Mouse (Mus musculus) hematopoietic multipotent progenitor cell, adult 10-12 weeks (in vitro differentiated cells): ENCODE measurements around the gene Capza2. TPM values are rescaled to one million over a fixed set of nuclear protein-coding genes. Genes with fewer than 3 reads are reported as not detected.

Source experiments
- polyA plus RNA-seq: library from polyadenylated mRNA; stranded (reverse); fragments of >175 nt; gene quantifications from 2 replicates; pipeline ENCODE4 v1.2.3, GENCODE M21; 2012; ENCODE audit warnings: low replicate concordance

Gene Capza2
- polyA plus RNA-seq: 2.4 and 22.8 TPM in 2 replicates

DNA sequence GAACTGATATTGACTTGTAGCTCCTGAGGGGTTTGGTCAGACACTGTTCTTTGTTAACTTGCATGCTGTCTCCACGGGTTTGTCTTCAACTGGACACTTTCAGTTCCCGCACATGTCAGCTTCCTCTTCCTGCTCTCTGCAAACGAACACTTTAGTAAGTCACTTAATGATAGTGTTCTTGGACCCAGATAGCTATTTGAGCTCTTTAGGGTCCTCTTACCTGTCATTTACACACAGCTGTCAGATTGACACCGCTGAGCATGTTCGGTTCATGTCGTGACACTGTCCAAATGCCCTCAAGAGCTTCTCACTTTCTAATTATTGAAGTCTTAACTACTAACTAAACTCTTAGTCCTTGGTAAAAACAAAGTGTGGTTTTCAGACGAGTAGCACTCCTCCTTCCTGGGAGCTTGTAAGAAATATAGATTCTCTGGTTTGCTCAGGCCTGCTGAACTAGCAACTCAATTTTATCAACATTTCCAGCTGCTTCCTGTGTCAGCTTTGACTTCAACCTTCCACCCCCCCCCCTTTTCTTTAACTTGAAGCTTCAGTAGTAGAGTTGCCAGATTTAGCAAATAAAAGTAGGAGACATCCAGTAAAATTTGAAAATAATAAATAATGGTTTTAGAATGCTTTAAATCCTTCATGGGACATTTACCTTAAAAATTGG, at the start of gene Capza2:
Gene Capza2 (plus strand): TSS at position 620 of the 670 bp plus-strand sequence.

DNA sequence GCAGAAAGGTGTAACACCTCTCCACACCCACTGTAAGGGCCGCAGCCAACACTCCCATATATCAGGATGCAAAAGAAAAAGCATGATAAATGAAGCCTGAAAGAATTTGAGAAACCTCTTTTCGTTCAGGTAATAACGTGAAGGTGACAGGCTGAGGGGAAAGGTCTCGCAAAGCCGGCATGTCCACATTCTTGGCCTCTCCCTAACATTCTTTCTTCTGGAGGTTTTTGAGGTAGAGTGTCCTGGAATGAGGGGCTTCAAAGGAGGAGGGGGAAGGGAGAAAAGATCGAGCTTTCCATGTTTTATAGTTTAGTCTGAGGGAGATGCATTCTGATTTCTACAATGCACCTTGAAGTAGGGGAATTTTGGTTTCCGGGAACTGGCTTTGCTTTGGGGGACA, 56.6 kb downstream of the Capza2 start, which contains the start of gene St7:
Gene St7 (plus strand): TSS at position 287 of the 400 bp plus-strand sequence.

Other genes starting within 250 kb of the Capza2 start
- gene Met, start 172.4 kb upstream of the Capza2 start, polyA plus RNA-seq: 0.25 and 0.30 TPM in 2 replicates
- gene St7, start 56.7 kb downstream of the Capza2 start, polyA plus RNA-seq: 1.4 and 1.5 TPM in 2 replicates